Mouse (Mus musculus) midbrain, embryonic 11.5 days (tissue): Measurements from ENCODE around the gene Ypel5. TPM values are rescaled to one million over a fixed set of nuclear protein-coding genes. Genes with fewer than 3 reads are reported as not detected.

Experiments
- ATAC-seq: fragments of 200-750 bp; cut with Nextera tagmentation; 2 replicates; pipeline ENCODE4 v1.8.0; 2017; ENCODE audit warnings: moderate TSS enrichment, moderate library complexity; ENCODE audit not compliant: low FRiP score
- DNase-seq: peaks from one replicate; pipeline ENCODE4 v3.0.0; 2015; ENCODE audit warnings: low spot score; ENCODE audit errors: missing footprints
- H3K27ac ChIP-seq: fragments of 300-500 bp; sonication (generic); 2 replicates; pipeline ENCODE4 v1.5.1; 2014; ENCODE audit warnings: low read depth, low read length
- H3K27me3 ChIP-seq: fragments of 300-500 bp; sonication (generic); 2 replicates; pipeline ENCODE4 v1.6.1; 2014; ENCODE audit warnings: mild to moderate bottlenecking, low read length, moderate library complexity, mixed read lengths; ENCODE audit not compliant: control insufficient read depth, insufficient read depth
- H3K36me3 ChIP-seq: fragments of 300-500 bp; sonication (generic); 2 replicates; pipeline ENCODE4 v1.6.1; 2014; ENCODE audit warnings: mild to moderate bottlenecking, low read length, moderate library complexity, mixed read lengths; ENCODE audit not compliant: control insufficient read depth, insufficient read depth
- H3K4me1 ChIP-seq: fragments of 300-500 bp; sonication (generic); 2 replicates; pipeline ENCODE4 v1.6.1; 2014; ENCODE audit warnings: low read length; ENCODE audit not compliant: control insufficient read depth, insufficient read depth
- H3K4me2 ChIP-seq: fragments of 300-500 bp; sonication (generic); 2 replicates; pipeline ENCODE4 v1.6.1; 2014; ENCODE audit warnings: mild to moderate bottlenecking, moderate library complexity
- H3K4me3 ChIP-seq: fragments of 300-500 bp; sonication (generic); 2 replicates; pipeline ENCODE4 v1.5.1; 2014; ENCODE audit warnings: low read depth, low read length
- H3K9ac ChIP-seq: fragments of 300-500 bp; sonication (generic); 2 replicates; pipeline ENCODE4 v1.6.1; 2014; ENCODE audit warnings: low read length
- H3K9me3 ChIP-seq: fragments of 300-500 bp; sonication (generic); 2 replicates; pipeline ENCODE4 v1.6.1; 2016; ENCODE audit warnings: low read length; ENCODE audit not compliant: control insufficient read depth
- WGBS: fragments of 180-500 bp; shearing (Covaris S2); extraction: QIAGEN DNeasy Blood & Tissue Kit; methylation state at CpG from one replicate; pipeline ENCODE4 v1.1.7; 2014; 5-methylcytosine and 5-hydroxymethylcytosine counted together
- polyA plus RNA-seq: library from polyadenylated mRNA; unstranded; fragments of >200 nt; fragmentation: Nextera tagmentation; extraction: Ambion mirVana; gene quantifications from 2 replicates; pipeline ENCODE4 v1.2.1, GENCODE M21; 2014

Gene Ypel5
- polyA plus RNA-seq = 64.5 and 68.0 TPM in 2 replicates

GRCm38 (mm10) chr17:72836158-72837115 is at the start of gene Ypel5:
Gene Ypel5 (plus strand): TSS chr17:72836453.
- Histone ChIP-seq H3K27me3 (no peaks in the 10 kb centered on the region), H3K4me1 (peaks cover 2% of the 10 kb centered on the region; the same call in 1 of the 2 replicates), H3K4me3 (peak within 1 kb of the TSS; percentile 87), H3K36me3 (no peaks in the 10 kb centered on the region), H3K4me2 (peak within 1 kb of the TSS; percentile 53), H3K9me3 (no peaks in the 10 kb centered on the region), H3K27ac (peak within 1 kb of the TSS; percentile 87), H3K9ac (peak within 1 kb of the TSS; percentile 86)
- ATAC-seq = peak; percentile 98
- WGBS = under 1% methylated on average over 64 of the region's 93 CpGs
- peak; percentile 99 for DNase-seq

GRCm38 (mm10) chr17:72787886-72788436 is 48.3 kb upstream of the Ypel5 start:
- H3K9ac ChIP-seq = no peak overlapping the region
- no peak overlapping the region for H3K4me2 ChIP-seq

GRCm38 (mm10) chr17:72793278-72793677 is 43.0 kb upstream of the Ypel5 start:
- Histone ChIP-seq H3K4me1 (no peaks in the 10 kb centered on the region), H3K9ac (no peak overlapping the region), H3K27ac (no peak overlapping the region), H3K9me3 (no peaks in the 10 kb centered on the region), H3K27me3 (no peaks in the 10 kb centered on the region), H3K4me3 (no peak overlapping the region), H3K36me3 (no peaks in the 10 kb centered on the region), H3K4me2 (no peak overlapping the region)
- WGBS = 88% methylated on average over 4 of the region's 4 CpGs
- DNase-seq (no peak), ATAC-seq (no peak)

More at GRCm38 (mm10) chr17:72787886-72788436, 48.3 kb upstream of the Ypel5 start:
- H3K27ac ChIP-seq = no peak overlapping the region
- H3K4me1 ChIP-seq = no peaks in the 10 kb centered on the region
- DNase-seq (no peak), ATAC-seq (no peak)
- no peaks in the 10 kb centered on the region for H3K36me3 ChIP-seq
- 85% methylated on average over 6 of the region's 6 CpGs for WGBS
- H3K27me3 ChIP-seq = no peaks in the 10 kb centered on the region
- H3K9me3 ChIP-seq = no peaks in the 10 kb centered on the region
- H3K4me3 ChIP-seq = no peak overlapping the region

GRCm38 (mm10) chr17:72794660-72795059 is 41.6 kb upstream of the Ypel5 start:
- H3K27ac ChIP-seq = no peak overlapping the region
- no peak overlapping the region for H3K9ac ChIP-seq
- no peaks in the 10 kb centered on the region for H3K4me1 ChIP-seq
- no peak for DNase-seq
- no peaks in the 10 kb centered on the region for H3K36me3 ChIP-seq
- no peak overlapping the region for H3K4me3 ChIP-seq
- no peak overlapping the region for H3K4me2 ChIP-seq
- no peaks in the 10 kb centered on the region for H3K27me3 ChIP-seq
- no peaks in the 10 kb centered on the region for H3K9me3 ChIP-seq
- WGBS = 75% methylated on average over 6 of the region's 6 CpGs
- no peak for ATAC-seq

GRCm38 (mm10) chr17:72795392-72796047 is 40.7 kb upstream of the Ypel5 start:
- 82% methylated on average over 9 of the region's 9 CpGs for WGBS
- Histone ChIP-seq H3K4me3 (no peak overlapping the region), H3K36me3 (no peaks in the 10 kb centered on the region), H3K27ac (no peak overlapping the region), H3K4me1 (no peaks in the 10 kb centered on the region), H3K27me3 (no peaks in the 10 kb centered on the region), H3K9ac (no peak overlapping the region), H3K9me3 (no peaks in the 10 kb centered on the region), H3K4me2 (no peak overlapping the region)
- no peak for ATAC-seq
- DNase-seq = no peak

GRCm38 (mm10) chr17:72796506-72796905 is 39.7 kb upstream of the Ypel5 start:
- Histone ChIP-seq H3K27ac (no peak overlapping the region), H3K36me3 (no peaks in the 10 kb centered on the region), H3K4me1 (no peaks in the 10 kb centered on the region), H3K9ac (no peak overlapping the region), H3K4me3 (no peak overlapping the region), H3K9me3 (no peaks in the 10 kb centered on the region), H3K27me3 (no peaks in the 10 kb centered on the region), H3K4me2 (no peak overlapping the region)
- 83% methylated on average over 3 of the region's 3 CpGs for WGBS
- ATAC-seq = no peak
- DNase-seq = no peak

DNA sequence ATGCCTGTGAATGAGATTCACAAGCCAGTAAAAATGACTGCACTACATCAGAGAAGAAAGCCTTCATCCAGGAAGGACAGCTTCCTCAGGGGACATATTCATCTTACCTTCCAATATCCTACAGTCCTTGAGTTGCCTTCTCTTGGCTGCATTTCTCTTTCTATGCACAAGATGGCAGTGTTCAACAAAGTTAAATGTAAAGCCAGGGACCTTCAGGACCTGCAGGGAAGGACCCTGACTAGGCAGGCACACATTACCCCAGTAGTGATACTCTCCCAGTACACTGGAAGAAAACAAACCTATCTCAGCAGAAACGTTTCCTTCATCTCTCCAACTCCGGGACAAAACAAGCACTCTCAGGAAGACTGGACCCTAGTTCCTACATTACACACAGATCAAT is 38.4 kb upstream of the Ypel5 start:
- H3K27ac ChIP-seq = no peak overlapping the region
- 24% methylated on average over 2 of the region's 2 CpGs for WGBS
- no peaks in the 10 kb centered on the region for H3K36me3 ChIP-seq
- H3K27me3 ChIP-seq = no peaks in the 10 kb centered on the region
- no peak overlapping the region for H3K9ac ChIP-seq
- H3K9me3 ChIP-seq = no peaks in the 10 kb centered on the region
- no peak overlapping the region for H3K4me3 ChIP-seq
- peak; percentile 54; the same call in 1 of the 2 replicates for ATAC-seq
- peak; percentile 90 for DNase-seq
- no peaks in the 10 kb centered on the region for H3K4me1 ChIP-seq
- H3K4me2 ChIP-seq = no peak overlapping the region

DNA sequence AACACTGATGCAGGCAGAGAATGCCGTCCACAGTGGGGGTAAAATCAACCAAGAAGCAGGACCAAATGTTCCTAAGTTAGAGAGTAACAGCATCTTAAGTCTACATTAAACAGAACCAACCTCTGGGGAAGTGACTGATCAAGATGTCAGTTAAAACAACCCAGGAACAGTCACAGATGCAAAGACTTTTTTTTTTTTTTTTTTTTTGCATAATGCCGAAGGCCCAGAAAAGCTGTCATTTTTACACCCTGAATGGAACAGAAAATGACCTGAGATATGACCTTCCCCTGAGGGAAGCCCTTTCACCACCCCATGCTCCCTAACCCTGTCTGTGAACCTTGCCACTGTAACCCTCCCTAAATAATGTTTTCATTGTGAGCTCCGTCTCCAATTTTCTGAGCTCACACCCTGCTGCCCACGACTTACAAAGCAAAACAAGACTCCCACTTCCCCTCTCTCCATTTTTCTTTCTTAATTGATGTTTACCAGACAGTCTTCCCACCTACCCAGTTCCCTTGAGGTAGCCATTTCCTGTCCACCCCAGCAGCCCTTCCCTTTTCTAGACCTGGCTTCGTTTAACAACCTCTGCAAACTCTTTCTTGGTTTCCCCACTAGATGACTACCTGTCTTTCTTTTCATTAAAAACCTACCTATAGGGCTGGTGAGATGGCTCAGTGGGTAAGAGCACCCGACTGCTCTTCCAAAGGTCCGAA is 26.2 kb upstream of the Ypel5 start:
- Histone ChIP-seq H3K4me3 (no peak overlapping the region), H3K27ac (no peak overlapping the region)
- ATAC-seq = no peak

More for the DNA sequence above, 26.2 kb upstream of the Ypel5 start:
- H3K27me3 ChIP-seq = no peaks in the 10 kb centered on the region
- H3K4me1 ChIP-seq = no peaks in the 10 kb centered on the region
- H3K36me3 ChIP-seq = no peaks in the 10 kb centered on the region
- H3K9me3 ChIP-seq = no peaks in the 10 kb centered on the region
- H3K4me2 ChIP-seq = no peak overlapping the region
- DNase-seq = no peak
- 77% methylated on average over 7 of the region's 7 CpGs for WGBS
- no peak overlapping the region for H3K9ac ChIP-seq
